Mouse (Mus musculus): Measurements from ENCODE around the gene Sgcd. TPM values are rescaled to one million over a fixed set of nuclear protein-coding genes. Genes with fewer than 3 reads are reported as not detected.
"Not testable (repeated sequence)": the region's sequence is repeated elsewhere in the genome, so short reads cannot be mapped to it uniquely, and the experiment has no call there.

Gene Sgcd
- polyA plus RNA-seq, 1 experiment = 2.9 TPM

DNA sequence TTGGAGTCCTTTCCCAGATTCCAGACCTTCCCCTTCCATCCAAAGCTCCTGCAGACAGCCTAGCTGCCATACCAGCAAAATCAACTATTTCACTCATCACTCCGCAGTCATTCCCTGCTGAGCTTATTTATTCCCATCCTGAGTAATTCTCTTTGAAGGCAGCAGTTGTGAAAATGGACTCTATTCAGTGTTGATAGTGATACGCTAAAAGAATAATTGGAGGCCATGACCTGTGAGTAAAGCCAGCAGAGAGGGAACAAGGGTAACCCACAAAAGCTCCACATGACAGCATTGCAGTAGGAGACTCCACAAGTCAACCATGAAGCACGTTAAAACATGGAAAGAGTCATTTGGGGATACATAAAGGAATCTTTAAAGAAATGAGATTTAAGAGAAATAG is 142.9 kb downstream of the Sgcd start:
- Histone ChIP-seq H3K27ac (ENCODE audit: control insufficient read depth, insufficient read depth, low read depth, low read length, poor library complexity) (no peak overlapping the region), H3K4me1 (ENCODE audit: control insufficient read depth, insufficient read depth, low read length) (no peaks in the 10 kb centered on the region), H3K4me3 (replicated peaks; ENCODE audit: control insufficient read depth, low read depth, low read length) (no peak overlapping the region)
- TF ChIP-seq POLR2A (IDR thresholded peaks at IDR 0.05; ENCODE audit: borderline replicate concordance, control insufficient read depth, low read depth, low read length) (no peak), CTCF (IDR thresholded peaks at IDR 0.05; ENCODE audit: control insufficient read depth, insufficient read depth, low read length) (no peak)
- WGBS = 74% methylated on average over 3 of the region's 3 CpGs

DNA sequence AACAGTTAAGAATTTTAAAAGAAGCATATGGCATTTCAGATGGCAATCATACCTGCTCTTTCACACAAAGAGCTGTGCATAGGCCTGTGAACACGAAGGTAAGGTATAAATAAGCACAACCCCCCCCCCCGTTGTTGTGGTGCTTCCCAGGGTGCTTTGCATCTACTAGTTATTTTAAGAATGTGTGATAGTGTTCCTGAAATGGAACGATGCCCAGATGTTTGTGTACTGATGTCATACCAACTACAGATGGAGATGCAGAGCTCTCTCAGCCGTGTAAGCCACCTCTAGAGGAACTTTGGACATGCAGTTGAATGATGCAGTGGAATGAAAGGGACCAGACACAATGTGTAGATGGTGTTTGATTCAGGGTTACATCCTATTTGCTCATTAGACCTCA is 155.5 kb downstream of the Sgcd start:
- WGBS = 50% methylated on average over 4 of the region's 4 CpGs
- no peaks in the 10 kb centered on the region for H3K4me1 ChIP-seq (ENCODE audit: control insufficient read depth, insufficient read depth, low read length)
- no peak for TF ChIP-seq POLR2A (IDR thresholded peaks at IDR 0.05; ENCODE audit: borderline replicate concordance, control insufficient read depth, low read depth, low read length)
- no peak for TF ChIP-seq CTCF (IDR thresholded peaks at IDR 0.05; ENCODE audit: control insufficient read depth, insufficient read depth, low read length)

DNA sequence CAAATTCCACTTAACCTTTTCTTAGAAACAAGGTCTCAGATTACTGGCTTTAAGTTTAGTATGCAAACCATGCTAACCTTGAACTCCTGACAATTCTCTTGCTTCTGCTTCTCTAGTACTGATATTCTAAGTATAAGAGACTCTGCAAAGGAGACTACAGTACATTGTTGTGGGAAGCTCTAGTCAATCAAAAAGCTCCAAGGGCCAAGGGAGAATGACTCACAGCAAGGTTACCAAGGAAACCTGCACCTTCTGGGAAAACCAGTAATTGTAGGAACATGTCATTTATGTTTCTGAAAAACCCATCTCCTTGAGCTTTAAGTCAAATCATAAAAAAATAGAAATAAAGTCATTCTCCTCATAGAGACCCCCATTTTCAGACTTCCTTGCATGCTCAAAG is 178.5 kb downstream of the Sgcd start:
- H3K27ac ChIP-seq (ENCODE audit: control insufficient read depth, insufficient read depth, low read depth, low read length, poor library complexity) = no peak overlapping the region
- H3K4me3 ChIP-seq (replicated peaks; ENCODE audit: control insufficient read depth, low read depth, low read length) = no peak overlapping the region
- no peaks in the 10 kb centered on the region for H3K4me1 ChIP-seq (ENCODE audit: control insufficient read depth, insufficient read depth, low read length)
- TF ChIP-seq CTCF (IDR thresholded peaks at IDR 0.05; ENCODE audit: control insufficient read depth, insufficient read depth, low read length) (no peak), POLR2A (IDR thresholded peaks at IDR 0.05; ENCODE audit: borderline replicate concordance, control insufficient read depth, low read depth, low read length) (no peak)

More for the DNA sequence above, 155.5 kb downstream of the Sgcd start:
- Histone ChIP-seq H3K27ac (ENCODE audit: control insufficient read depth, insufficient read depth, low read depth, low read length, poor library complexity) (no peak overlapping the region), H3K4me3 (replicated peaks; ENCODE audit: control insufficient read depth, low read depth, low read length) (no peak overlapping the region)

DNA sequence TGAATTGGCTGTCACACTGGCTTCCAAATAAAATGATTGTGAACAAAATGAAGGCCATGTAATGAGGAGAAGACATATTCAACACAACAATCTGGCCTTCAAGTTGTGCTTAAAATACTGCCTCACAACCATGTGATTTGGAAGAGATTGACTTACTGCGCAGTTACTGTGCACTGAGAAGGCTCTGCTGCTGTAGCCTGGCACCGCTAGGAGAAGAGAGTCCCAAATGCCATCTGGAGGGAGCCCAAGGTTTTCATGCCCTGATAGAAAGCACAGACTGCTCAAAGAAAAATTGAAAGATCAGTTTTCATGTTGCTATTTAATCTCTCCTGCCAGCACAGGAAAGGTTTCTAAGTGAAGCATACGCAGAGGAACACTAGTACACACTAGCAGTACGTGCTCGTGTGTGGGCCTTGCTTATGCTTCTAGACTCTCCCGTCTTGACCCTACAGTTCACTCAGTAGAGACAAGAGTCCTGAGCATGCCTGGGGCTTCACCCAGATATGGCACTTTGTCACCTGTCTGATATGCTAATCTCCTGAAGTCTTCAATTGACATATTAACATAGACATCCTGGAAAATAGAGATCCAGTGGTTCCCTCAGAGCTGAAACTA is 184.6 kb downstream of the Sgcd start:
- WGBS = 75% methylated on average over 6 of the region's 6 CpGs
- H3K4me3 ChIP-seq (replicated peaks; ENCODE audit: control insufficient read depth, low read depth, low read length) = no peak overlapping the region
- no peak overlapping the region for H3K27ac ChIP-seq (ENCODE audit: control insufficient read depth, insufficient read depth, low read depth, low read length, poor library complexity)
- TF ChIP-seq CTCF (IDR thresholded peaks at IDR 0.05; ENCODE audit: control insufficient read depth, insufficient read depth, low read length) = no peak
- TF ChIP-seq POLR2A (IDR thresholded peaks at IDR 0.05; ENCODE audit: borderline replicate concordance, control insufficient read depth, low read depth, low read length) = no peak
- no peaks in the 10 kb centered on the region for H3K4me1 ChIP-seq (ENCODE audit: control insufficient read depth, insufficient read depth, low read length)

DNA sequence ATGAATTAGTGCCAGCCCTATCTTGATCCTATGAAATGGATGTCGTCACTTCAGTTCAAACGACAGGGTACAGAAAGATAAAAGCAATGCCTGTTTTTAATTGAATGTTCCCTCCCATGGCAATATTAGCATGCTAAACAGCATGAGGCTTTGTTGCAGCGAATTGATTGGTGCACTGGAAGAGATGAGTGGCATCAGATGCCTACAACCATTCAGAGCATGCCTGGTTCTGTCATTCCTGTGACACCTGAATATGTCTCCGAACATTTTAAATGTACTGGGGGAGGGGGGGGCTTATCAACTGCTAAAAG is 210.9 kb downstream of the Sgcd start:
- TF ChIP-seq CTCF (IDR thresholded peaks at IDR 0.05; ENCODE audit: control insufficient read depth, insufficient read depth, low read length) = no peak
- TF ChIP-seq POLR2A (IDR thresholded peaks at IDR 0.05; ENCODE audit: borderline replicate concordance, control insufficient read depth, low read depth, low read length) = no peak
- Histone ChIP-seq H3K4me3 (replicated peaks; ENCODE audit: control insufficient read depth, low read depth, low read length) (no peak overlapping the region), H3K27ac (ENCODE audit: control insufficient read depth, insufficient read depth, low read depth, low read length, poor library complexity) (no peak overlapping the region), H3K4me1 (ENCODE audit: control insufficient read depth, insufficient read depth, low read length) (no peaks in the 10 kb centered on the region)
- 62% methylated on average over 4 of the region's 4 CpGs for WGBS

DNA sequence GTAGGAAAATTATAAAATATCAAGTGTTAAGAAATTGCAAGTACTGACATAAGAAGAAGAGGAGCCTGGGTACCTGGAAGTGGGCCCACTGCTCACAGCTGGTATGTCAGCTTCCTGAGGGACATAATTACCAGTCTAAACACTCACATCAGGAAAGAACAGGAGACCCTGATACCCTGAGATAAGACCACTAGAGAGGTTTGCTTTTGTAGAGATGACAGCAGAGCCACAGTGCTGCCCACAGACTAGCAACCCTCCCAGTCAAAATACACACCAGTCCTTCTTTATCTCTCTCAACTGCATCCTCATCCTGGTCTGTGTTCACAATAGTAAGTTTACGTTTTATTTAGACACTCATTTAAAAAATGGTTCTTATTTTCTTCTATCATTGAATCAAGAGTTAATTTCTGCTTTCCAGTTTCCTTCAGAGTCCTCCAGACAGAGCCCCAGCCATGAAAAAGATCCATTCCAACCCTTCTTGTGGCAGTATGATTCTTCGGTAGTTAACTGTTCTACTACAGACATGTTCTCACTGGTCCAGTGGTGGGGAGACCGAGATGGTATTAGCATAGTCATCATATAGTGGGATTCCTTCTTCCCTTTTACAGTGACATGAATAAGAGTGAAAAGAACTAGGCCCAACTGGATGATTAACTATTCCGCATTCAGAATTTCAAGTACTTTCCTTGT is 211.4 kb downstream of the Sgcd start:
- TF ChIP-seq CTCF (IDR thresholded peaks at IDR 0.05; ENCODE audit: control insufficient read depth, insufficient read depth, low read length) = no peak
- TF ChIP-seq POLR2A (IDR thresholded peaks at IDR 0.05; ENCODE audit: borderline replicate concordance, control insufficient read depth, low read depth, low read length) = no peak
- no peak overlapping the region for H3K4me3 ChIP-seq (replicated peaks; ENCODE audit: control insufficient read depth, low read depth, low read length)
- 64% methylated on average over 4 of the region's 4 CpGs for WGBS
- no peak overlapping the region for H3K27ac ChIP-seq (ENCODE audit: control insufficient read depth, insufficient read depth, low read depth, low read length, poor library complexity)
- H3K4me1 ChIP-seq (ENCODE audit: control insufficient read depth, insufficient read depth, low read length) = no peaks in the 10 kb centered on the region

DNA sequence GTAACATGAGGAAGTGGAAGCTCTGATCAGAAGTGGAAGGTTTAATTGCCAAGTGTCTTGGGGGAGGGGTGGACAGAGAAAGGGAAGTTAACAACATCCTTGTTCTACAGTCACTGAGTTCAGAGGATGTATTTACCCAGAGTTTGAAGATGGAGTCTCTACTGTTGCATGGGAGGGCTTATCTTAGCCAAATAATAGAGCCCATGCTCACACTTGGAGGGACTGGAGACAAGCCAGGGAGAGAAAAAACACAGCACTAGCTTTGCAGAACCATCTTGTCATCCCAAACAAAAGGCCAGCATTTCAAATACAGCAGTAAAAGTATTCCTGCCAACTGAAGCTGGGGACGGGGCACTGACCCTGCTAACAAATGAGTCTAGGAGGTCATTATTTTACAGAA is 212.8 kb downstream of the Sgcd start:
- WGBS = 56% methylated on average over 1 of the region's 1 CpGs
- no peak overlapping the region for H3K4me3 ChIP-seq (replicated peaks; ENCODE audit: control insufficient read depth, low read depth, low read length)
- H3K4me1 ChIP-seq (ENCODE audit: control insufficient read depth, insufficient read depth, low read length) = no peaks in the 10 kb centered on the region
- TF ChIP-seq POLR2A (IDR thresholded peaks at IDR 0.05; ENCODE audit: borderline replicate concordance, control insufficient read depth, low read depth, low read length) = no peak
- no peak for TF ChIP-seq CTCF (IDR thresholded peaks at IDR 0.05; ENCODE audit: control insufficient read depth, insufficient read depth, low read length)
- H3K27ac ChIP-seq (ENCODE audit: control insufficient read depth, insufficient read depth, low read depth, low read length, poor library complexity) = no peak overlapping the region

DNA sequence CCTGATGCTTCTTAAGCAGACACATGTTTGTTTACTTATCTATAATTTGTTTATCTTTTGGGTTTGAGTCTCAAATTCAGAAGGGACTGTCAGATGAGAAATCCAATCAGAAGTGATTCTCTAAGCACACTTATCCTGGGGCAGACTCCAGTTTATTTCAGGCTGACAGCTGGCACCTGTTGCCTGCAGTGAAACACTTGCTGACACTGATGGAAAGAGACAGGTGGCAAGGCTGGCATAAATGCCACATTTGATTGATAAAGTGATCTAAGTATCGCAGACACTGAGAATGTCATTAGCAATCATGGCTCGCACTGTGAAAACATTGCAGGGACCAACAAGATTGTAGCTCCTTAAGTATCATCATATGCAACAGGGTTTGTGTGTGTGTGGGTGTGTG is 222.9 kb downstream of the Sgcd start:
- TF ChIP-seq CTCF (IDR thresholded peaks at IDR 0.05; ENCODE audit: control insufficient read depth, insufficient read depth, low read length) (no peak), POLR2A (IDR thresholded peaks at IDR 0.05; ENCODE audit: borderline replicate concordance, control insufficient read depth, low read depth, low read length) (no peak)
- Histone ChIP-seq H3K27ac (ENCODE audit: control insufficient read depth, insufficient read depth, low read depth, low read length, poor library complexity) (no peak overlapping the region), H3K4me1 (ENCODE audit: control insufficient read depth, insufficient read depth, low read length) (no peaks in the 10 kb centered on the region), H3K4me3 (replicated peaks; ENCODE audit: control insufficient read depth, low read depth, low read length) (no peak overlapping the region)
- 89% methylated on average over 2 of the region's 2 CpGs for WGBS

DNA sequence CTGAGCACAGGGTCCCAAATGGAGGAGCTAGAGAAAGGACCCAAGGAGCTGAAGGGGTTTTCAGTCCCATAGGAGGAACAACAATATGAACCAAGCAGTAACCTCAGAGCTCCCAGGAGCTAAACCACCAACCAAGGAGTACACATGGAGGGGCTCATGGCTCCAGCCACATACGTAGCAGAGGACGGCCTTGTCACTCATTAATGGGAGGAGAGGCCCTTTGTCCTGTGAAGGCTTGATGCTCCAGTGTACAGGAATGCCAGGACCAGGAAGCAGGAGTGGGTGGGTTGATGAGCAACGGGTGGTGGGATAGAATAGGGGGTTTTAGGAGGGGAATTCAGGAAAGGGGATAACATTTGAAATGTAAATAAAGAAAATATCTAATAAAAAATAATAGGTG is 225.2 kb downstream of the Sgcd start:
- H3K4me1 ChIP-seq (ENCODE audit: control insufficient read depth, insufficient read depth, low read length); H3K4me3 ChIP-seq (replicated peaks; ENCODE audit: control insufficient read depth, low read depth, low read length); H3K27ac ChIP-seq (ENCODE audit: control insufficient read depth, insufficient read depth, low read depth, low read length, poor library complexity): not testable (repeated sequence)
- WGBS = 65% methylated on average over 3 of the region's 3 CpGs
